Mouse (Mus musculus) heart, adult 2 months (tissue): Measurements from ENCODE around the gene Tnni2.

ENCODE experiments used
- CTCF ChIP-seq: fragments of 200-600 bp; IDR thresholded peaks from 2 replicates; pipeline ENCODE4 v1.8.1; 2022; ENCODE audit warnings: antibody characterized with exemption, mild to moderate bottlenecking, moderate library complexity
- EP300 ChIP-seq: fragments of 200-500 bp; IDR thresholded peaks from 2 replicates; pipeline ENCODE4 v1.6.1; 2011; ENCODE audit warnings: low read depth, low read length, control low read depth; ENCODE audit not compliant: insufficient read depth
- POLR2A ChIP-seq: fragments of 200-500 bp; IDR thresholded peaks from 2 replicates; pipeline ENCODE4 v1.6.1; 2011; ENCODE audit warnings: mild to moderate bottlenecking, low read depth, low read length, control low read depth; ENCODE audit not compliant: insufficient read depth

DNA sequence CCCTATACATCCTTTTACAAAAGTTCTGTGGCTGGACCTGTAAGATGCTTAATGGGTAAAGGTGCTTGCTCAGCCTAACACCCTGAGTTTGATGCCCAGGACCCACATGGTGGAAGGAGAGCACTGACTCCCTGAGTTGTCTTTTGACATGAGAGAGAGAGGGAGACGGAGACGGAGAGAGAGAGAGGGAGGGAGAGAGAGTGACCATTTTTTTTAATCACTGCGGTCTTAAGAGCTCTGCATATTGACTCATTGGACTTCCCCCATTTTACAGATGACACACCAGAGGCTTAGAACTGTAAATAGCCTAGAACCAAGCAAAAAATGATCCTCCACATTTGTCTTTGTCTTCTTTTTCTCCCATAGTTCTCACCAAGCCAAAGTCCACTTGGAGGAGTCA lies 46.4 kb downstream of the Tnni2 start:
- no peak for TF ChIP-seq POLR2A
- TF ChIP-seq EP300: no peak
- TF ChIP-seq CTCF: no peak
